Mouse (Mus musculus) bone marrow, adult 2 months (tissue): ENCODE measurements around the gene Umodl1.

Source experiments
- CTCF ChIP-seq: fragments of 200-500 bp; IDR thresholded peaks from 2 replicates; pipeline ENCODE4 v1.5.1; 2011; ENCODE audit warnings: low read length, control low read depth; ENCODE audit not compliant: control insufficient read depth, insufficient read depth
- POLR2A ChIP-seq: fragments of 200-500 bp; IDR thresholded peaks from 2 replicates; pipeline ENCODE4 v1.6.1; 2011; ENCODE audit warnings: low read depth, mild to moderate bottlenecking, control low read depth, low read length, borderline replicate concordance; ENCODE audit not compliant: control insufficient read depth

GRCm38 (mm10) chr17:30954340-30954739 is at the start of gene Umodl1:
- TF ChIP-seq POLR2A (no peak), CTCF (no peak)
